Mouse (Mus musculus) left cerebral cortex, postnatal 36 days (tissue): Measurements from ENCODE around the gene Osbpl5. TPM values are rescaled to one million over a fixed set of nuclear protein-coding genes. Genes with fewer than 3 reads are reported as not detected.
"Not testable (repeated sequence)": the region's sequence is repeated elsewhere in the genome, so short reads cannot be mapped to it uniquely, and the experiment has no call there.

Source experiments
- DNase-seq, 2 experiments: peaks; one replicate each; pipeline ENCODE4 v3.0.0; 2021 to 2022; ENCODE audit warnings: low spot score in 2 of 2, mixed read lengths in 1 of 2
- intact Hi-C: fragments of 180-260 bp; cut with DNase I; formaldehyde crosslinking; loops from one replicate; pipeline ENCODE4 v1.15.1; 2025
- microRNA-seq: library from miRNA; unstranded; fragments of <30 nt; microRNA quantifications from one replicate; pipeline ENCODE4 v1.2.0, GENCODE M21; 2022
- total RNA-seq, 2 experiments: library from RNA; stranded (reverse); gene quantifications; 2 replicates each; pipeline ENCODE4 v1.2.3; 2021

Gene Osbpl5
- total RNA-seq, 2 experiments from 2014 or later, result 31.3 to 43.6 TPM

DNA sequence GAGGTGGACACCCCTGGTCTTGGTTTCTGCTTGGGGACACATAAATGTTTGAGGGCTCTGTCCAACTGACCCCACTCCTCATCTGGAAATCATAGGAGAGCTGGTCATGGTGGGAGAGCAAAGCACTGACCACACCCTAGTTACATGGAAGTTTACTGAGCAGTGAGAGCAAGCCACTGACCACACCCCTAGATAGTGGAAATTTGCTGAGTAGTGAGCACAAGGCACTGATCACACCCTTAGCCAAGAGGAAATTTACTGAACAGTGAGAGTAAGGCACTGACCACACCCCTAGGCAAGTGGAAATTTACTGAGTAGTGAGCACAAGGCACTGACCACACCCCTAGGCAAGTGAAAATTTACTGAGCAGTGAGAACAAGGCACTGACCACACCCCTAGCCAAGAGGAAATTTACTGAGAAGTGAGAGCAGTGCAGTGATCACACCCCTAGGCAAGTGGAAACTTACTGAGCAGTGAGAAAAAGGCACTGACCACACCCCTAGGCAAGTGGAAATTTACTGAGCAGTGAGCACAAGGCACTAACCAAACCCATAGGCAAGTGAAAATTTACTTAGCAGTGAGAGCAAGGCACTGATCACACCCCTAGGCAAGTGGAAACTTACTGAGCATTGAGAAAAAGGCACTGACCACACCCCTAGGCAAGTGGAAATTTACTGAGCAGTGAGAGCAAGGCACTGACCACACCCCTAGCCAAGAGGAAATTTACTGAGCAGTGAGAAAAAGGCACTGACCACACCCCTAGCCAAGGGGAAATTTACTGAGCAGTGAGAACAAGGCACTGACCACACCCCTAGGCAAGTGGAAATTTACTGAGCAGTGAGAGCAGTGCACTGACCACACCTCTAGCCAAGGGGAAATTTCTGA is 90.1 kb downstream of the Osbpl5 start:
- intact Hi-C loops, result no loop called here
- DNase-seq, result no peak

- intact Hi-C loops, result no loop called here
- DNase-seq, result no peak
These were observed 93.3 kb downstream of the Osbpl5 start for GRCm38 (mm10) chr7:143663470-143663869.

DNA sequence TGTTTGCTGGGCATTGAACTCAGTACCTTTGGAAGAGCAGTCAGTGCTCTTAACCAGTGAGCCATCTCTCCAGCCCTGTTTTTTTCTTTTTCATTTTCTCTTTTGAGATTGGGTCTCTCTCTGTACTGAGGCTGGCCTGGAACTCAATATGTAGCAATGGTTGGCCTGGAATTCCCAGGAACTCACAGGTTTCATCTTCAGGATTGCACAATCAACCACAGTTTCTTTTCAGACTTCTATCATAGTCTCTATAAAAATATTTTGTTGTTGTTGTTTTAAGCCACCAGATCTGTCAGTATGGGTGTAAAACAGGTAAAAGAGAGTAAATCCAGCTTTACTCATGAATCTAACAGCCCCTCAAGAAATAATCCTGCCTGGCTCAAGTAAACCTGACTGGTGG is 96.0 kb downstream of the Osbpl5 start:
- no peak for DNase-seq
- intact Hi-C loops, result no loop called here

GRCm38 (mm10) chr7:143649769-143650346 is 106.9 kb downstream of the Osbpl5 start:
- DNase-seq, intact Hi-C loops: not testable (repeated sequence)

GRCm38 (mm10) chr7:143649034-143649768 is 107.6 kb downstream of the Osbpl5 start, which contains the start of gene Tnfrsf22:
Gene Tnfrsf22, minus strand, starts transcription at chr7:143649661.
- intact Hi-C loops, result no loop called here

GRCm38 (mm10) chr7:143643949-143644348 is 112.8 kb downstream of the Osbpl5 start:
- intact Hi-C loops, result loop anchor here (1.0 kb wide), 1 partner anchor 39 kb away; no protein-coding TSS in a partner anchor
- DNase-seq, result not testable (repeated sequence)

More at GRCm38 (mm10) chr7:143649034-143649768, 107.6 kb downstream of the Osbpl5 start, which contains the start of gene Tnfrsf22:
- peak; percentile 60 to 64 for DNase-seq

Small RNA genes within 50 kb of the gene (microRNA-seq; reads per million reads assigned to microRNA genes)
- not detected for gene Gm22064

Other genes with a start within 250 kb of the Osbpl5 start
- gene Nap1l4, start 207.9 kb downstream of the Osbpl5 start, total RNA-seq, result 100 to 1,000 TPM; 110 to 117 TPM
- 10 to 100 TPM; 47.6 to 65.2 TPM for gene Cars, start 156.9 kb downstream of the Osbpl5 start, total RNA-seq
- under 1 TPM in 1 of 2 experiments, not detected in 1; 0.11 TPM for gene Tnfrsf26, start 128.3 kb downstream of the Osbpl5 start, total RNA-seq
- gene Tnfrsf22, start 107.3 kb downstream of the Osbpl5 start, total RNA-seq, result 1 to 10 TPM in 1 of 2 experiments, under 1 TPM in 1; 0.84 to 1.8 TPM
- 1 to 10 TPM in 1 of 2 experiments, under 1 TPM in 1; 0.86 to 1.6 TPM for gene Tnfrsf23, start 71.1 kb downstream of the Osbpl5 start, total RNA-seq
- not detected for gene Mrgprg, start 10.0 kb upstream of the Osbpl5 start, total RNA-seq
- gene Mrgpre, start 27.5 kb upstream of the Osbpl5 start, total RNA-seq, result 1 to 10 TPM; 6.7 to 7.1 TPM
- 1 to 10 TPM; 5.1 to 7.1 TPM for gene Nadsyn1, start 65.9 kb upstream of the Osbpl5 start, total RNA-seq
- 10 to 100 TPM; 38.3 to 42.2 TPM for gene Dhcr7, start 66.2 kb upstream of the Osbpl5 start, total RNA-seq
- not detected for gene Gm498, start 109.9 kb upstream of the Osbpl5 start, total RNA-seq
- gene Shank2, start 244.9 kb upstream of the Osbpl5 start, total RNA-seq, result 100 to 1,000 TPM; 133 to 174 TPM